Mouse (Mus musculus) layer of hippocampus, adult 18-20 months (tissue): ENCODE results near the gene Gstt1. TPM values are rescaled to one million over a fixed set of nuclear protein-coding genes. Genes with fewer than 3 reads are reported as not detected.
"Not testable (repeated sequence)": the region's sequence is repeated elsewhere in the genome, so short reads cannot be mapped to it uniquely, and the experiment has no call there.

ENCODE experiments used
- DNase-seq, 2 experiments: peaks; one replicate each; pipeline ENCODE4 v3.0.0; 2022; ENCODE audit warnings: low spot score in 2 of 2
- long read RNA-seq: library from polyadenylated mRNA; stranded (forward); transcript quantifications from one replicate; pipeline ENCODE4 v2.0.0, GENCODE M21; 2021
- total RNA-seq, 2 experiments: library from RNA; stranded (reverse); gene quantifications; 2 replicates each; pipeline ENCODE4 v1.2.3; 2021

Gene Gstt1
- total RNA-seq = 10 to 100 TPM; 10.2 to 10.3 TPM
- long read RNA-seq, transcript Gstt1-201 (5 exons, 1,037 nt) = major isoform, 6 of 8 reads
- long read RNA-seq, partial matches to known transcripts = 0 of 8 reads
- long read RNA-seq, other reads (novel, unspliced or antisense) = 2 of 8 reads

- DNase-seq = peak in 1 of 2 experiments; percentile 23
Measured at GRCm38 (mm10) chr10:75798176-75798696, at the start of gene Gstt1. TSS of gene Gstt1 (minus strand) at chr10:75798584.

- DNase-seq = no peak
Measured at GRCm38 (mm10) chr10:75845306-75845930, 47.0 kb upstream of the Gstt1 start.

GRCm38 (mm10) chr10:75844800-75845199 is 46.4 kb upstream of the Gstt1 start:
- DNase-seq = no peak

GRCm38 (mm10) chr10:75843898-75844297 is 45.5 kb upstream of the Gstt1 start:
- not testable (repeated sequence) for DNase-seq

- no peak for DNase-seq
Measured at GRCm38 (mm10) chr10:75839092-75839491, 40.7 kb upstream of the Gstt1 start.

- peak; percentile 88 to 93 for DNase-seq
Measured at GRCm38 (mm10) chr10:75837248-75837759, 38.9 kb upstream of the Gstt1 start, which contains the start of gene Gstt2. TSS of gene Gstt2 (minus strand) at chr10:75837424.

- no peak for DNase-seq
Measured at GRCm38 (mm10) chr10:75835761-75836531, 37.6 kb upstream of the Gstt1 start.

- no peak for DNase-seq
Measured at GRCm38 (mm10) chr10:75835307-75835706, 36.9 kb upstream of the Gstt1 start.

GRCm38 (mm10) chr10:75834721-75835120 is 36.3 kb upstream of the Gstt1 start:
- no peak for DNase-seq

GRCm38 (mm10) chr10:75834250-75834649 is 35.9 kb upstream of the Gstt1 start:
- no peak for DNase-seq

GRCm38 (mm10) chr10:75833456-75834080 is 35.2 kb upstream of the Gstt1 start:
- no peak for DNase-seq

- peak in 1 of 2 experiments; percentile 34 for DNase-seq
Measured at GRCm38 (mm10) chr10:75832272-75832895, 34.0 kb upstream of the Gstt1 start.

GRCm38 (mm10) chr10:75830275-75830670 is 31.9 kb upstream of the Gstt1 start:
- no peak for DNase-seq

GRCm38 (mm10) chr10:75829529-75830274 is 31.3 kb upstream of the Gstt1 start:
- no peak for DNase-seq

GRCm38 (mm10) chr10:75828500-75828931 is 30.1 kb upstream of the Gstt1 start:
- peak; percentile 21 to 51 for DNase-seq

- no peak for DNase-seq
Measured at GRCm38 (mm10) chr10:75827668-75828360, 29.4 kb upstream of the Gstt1 start.

- no peak for DNase-seq
Measured at GRCm38 (mm10) chr10:75824530-75824929, 26.1 kb upstream of the Gstt1 start.

GRCm38 (mm10) chr10:75823782-75824181 is 25.4 kb upstream of the Gstt1 start:
- DNase-seq = no peak

- no peak for DNase-seq
Measured at GRCm38 (mm10) chr10:75822443-75822842, 24.1 kb upstream of the Gstt1 start, which contains the start of gene Gstt4. TSS of gene Gstt4 (minus strand) at chr10:75822543.
